Mouse (Mus musculus): Measurements from ENCODE around the gene Anapc7. TPM values are rescaled to one million over a fixed set of nuclear protein-coding genes. Genes with fewer than 3 reads are reported as not detected.
"Not testable (repeated sequence)": the region's sequence is repeated elsewhere in the genome, so short reads cannot be mapped to it uniquely, and the experiment has no call there.

Gene Anapc7
- polyA plus RNA-seq, 1 experiment from 2014 or later = 58.0 TPM

DNA sequence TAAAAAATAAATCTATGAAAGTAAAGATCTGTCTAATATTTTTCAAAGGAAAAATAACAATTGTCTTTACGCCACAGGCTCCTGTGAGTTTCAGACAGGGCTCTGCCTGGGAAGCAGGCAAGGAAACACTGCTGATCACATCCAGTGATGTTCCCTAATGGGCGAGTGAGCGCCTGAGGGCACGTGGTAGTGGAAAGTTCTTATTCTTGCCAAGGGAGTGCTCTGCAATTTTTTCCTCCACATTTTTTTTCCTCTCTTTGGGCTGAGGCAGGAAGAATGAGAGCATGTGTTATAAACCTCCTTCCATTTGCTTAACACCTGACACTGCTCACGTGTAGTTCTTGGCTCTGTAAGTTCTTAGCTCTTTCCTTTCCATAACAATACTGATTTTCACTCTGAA is 60.4 kb downstream of the Anapc7 start:
- H3K4me1 ChIP-seq = no peaks in the 10 kb centered on the region
- ATAC-seq (ENCODE audit: insufficient number of reproducible peaks, insufficient read depth, low FRiP score, low TSS enrichment) = no peak
- H3K9me3 ChIP-seq = no peaks in the 10 kb centered on the region
- H3K27ac ChIP-seq = no peak overlapping the region
- H3K4me3 ChIP-seq = no peak overlapping the region
- H3K27me3 ChIP-seq = no peaks in the 10 kb centered on the region
- no peak overlapping the region for H3K4me2 ChIP-seq (replicated peaks)
- WGBS = 89% methylated on average over 5 of the region's 5 CpGs
- no peak overlapping the region for H3K9ac ChIP-seq
- peaks cover 69% of the 10 kb centered on the region for H3K36me3 ChIP-seq

GRCm38 (mm10) chr5:122482733-122483391 is 61.4 kb downstream of the Anapc7 start:
- Histone ChIP-seq H3K9ac (no peak overlapping the region), H3K4me3 (no peak overlapping the region), H3K27me3 (no peaks in the 10 kb centered on the region), H3K36me3 (peaks cover 66% of the 10 kb centered on the region), H3K9me3 (no peaks in the 10 kb centered on the region), H3K4me2 (replicated peaks) (no peak overlapping the region), H3K4me1 (no peaks in the 10 kb centered on the region), H3K27ac (no peak overlapping the region)
- WGBS = 83% methylated on average over 6 of the region's 6 CpGs
- no peak for ATAC-seq (ENCODE audit: insufficient number of reproducible peaks, insufficient read depth, low FRiP score, low TSS enrichment)

DNA sequence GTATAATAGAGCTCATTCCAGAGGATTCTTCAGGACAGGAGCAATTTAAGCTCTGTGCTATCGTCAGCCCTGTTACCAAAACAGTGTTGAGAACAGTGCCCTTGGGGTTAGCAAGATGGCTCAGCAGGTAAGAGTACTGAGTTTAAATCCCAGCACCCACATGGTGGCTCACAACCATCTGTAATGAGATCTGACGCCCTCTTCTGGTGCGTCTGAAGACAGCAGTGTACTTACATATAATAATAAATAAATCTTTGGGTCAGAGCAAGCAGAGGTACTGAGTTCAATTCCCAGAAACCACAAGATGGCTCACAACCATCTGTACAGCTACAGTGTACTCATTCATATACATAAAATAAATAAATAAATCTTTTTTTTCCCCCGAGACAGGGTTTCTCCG is 64.8 kb downstream of the Anapc7 start:
- H3K4me3 ChIP-seq; H3K4me1 ChIP-seq; H3K27ac ChIP-seq; ATAC-seq (ENCODE audit: insufficient number of reproducible peaks, insufficient read depth, low FRiP score, low TSS enrichment); H3K27me3 ChIP-seq; H3K4me2 ChIP-seq (replicated peaks); H3K9ac ChIP-seq; H3K9me3 ChIP-seq: not testable (repeated sequence)
- peaks cover 79% of the 10 kb centered on the region for H3K36me3 ChIP-seq
- 76% methylated on average over 5 of the region's 5 CpGs for WGBS

- Histone ChIP-seq H3K27ac (no peak overlapping the region), H3K4me1 (no peaks in the 10 kb centered on the region), H3K4me3 (no peak overlapping the region), H3K36me3 (peaks cover 78% of the 10 kb centered on the region), H3K9me3 (no peaks in the 10 kb centered on the region), H3K9ac (no peak overlapping the region), H3K27me3 (no peaks in the 10 kb centered on the region), H3K4me2 (replicated peaks) (no peak overlapping the region)
- no peak for ATAC-seq (ENCODE audit: insufficient number of reproducible peaks, insufficient read depth, low FRiP score, low TSS enrichment)
- 94% methylated on average over 6 of the region's 6 CpGs for WGBS
Measured at GRCm38 (mm10) chr5:122487825-122488224, 66.3 kb downstream of the Anapc7 start.

GRCm38 (mm10) chr5:122490148-122490547 is 68.7 kb downstream of the Anapc7 start:
- no peak overlapping the region for H3K4me3 ChIP-seq
- H3K4me1 ChIP-seq = no peaks in the 10 kb centered on the region
- H3K9ac ChIP-seq = no peak overlapping the region
- H3K36me3 ChIP-seq = peaks cover 73% of the 10 kb centered on the region
- 90% methylated on average over 2 of the region's 2 CpGs for WGBS
- no peak overlapping the region for H3K4me2 ChIP-seq (replicated peaks)
- no peak for ATAC-seq (ENCODE audit: insufficient number of reproducible peaks, insufficient read depth, low FRiP score, low TSS enrichment)
- no peaks in the 10 kb centered on the region for H3K9me3 ChIP-seq
- no peak overlapping the region for H3K27ac ChIP-seq
- no peaks in the 10 kb centered on the region for H3K27me3 ChIP-seq

GRCm38 (mm10) chr5:122491385-122491784 is 69.9 kb downstream of the Anapc7 start:
- Histone ChIP-seq H3K9me3 (no peaks in the 10 kb centered on the region), H3K4me1 (no peaks in the 10 kb centered on the region), H3K9ac (no peak overlapping the region), H3K4me3 (no peak overlapping the region), H3K27me3 (no peaks in the 10 kb centered on the region), H3K36me3 (peaks cover 76% of the 10 kb centered on the region), H3K27ac (no peak overlapping the region), H3K4me2 (replicated peaks) (no peak overlapping the region)
- WGBS = 85% methylated on average over 10 of the region's 10 CpGs
- ATAC-seq (ENCODE audit: insufficient number of reproducible peaks, insufficient read depth, low FRiP score, low TSS enrichment) = no peak

- no peak overlapping the region for H3K27ac ChIP-seq
- no peak for ATAC-seq (ENCODE audit: insufficient number of reproducible peaks, insufficient read depth, low FRiP score, low TSS enrichment)
- H3K4me1 ChIP-seq = peaks cover 7% of the 10 kb centered on the region
- H3K4me3 ChIP-seq = no peak overlapping the region
- H3K36me3 ChIP-seq = peaks cover 74% of the 10 kb centered on the region
- no peak overlapping the region for H3K4me2 ChIP-seq (replicated peaks)
- no peaks in the 10 kb centered on the region for H3K9me3 ChIP-seq
- 90% methylated on average over 2 of the region's 2 CpGs for WGBS
- no peaks in the 10 kb centered on the region for H3K27me3 ChIP-seq
- no peak overlapping the region for H3K9ac ChIP-seq
Measured at GRCm38 (mm10) chr5:122493035-122493434, 71.5 kb downstream of the Anapc7 start.

GRCm38 (mm10) chr5:122494449-122494848 is 73.0 kb downstream of the Anapc7 start:
- Histone ChIP-seq H3K4me2 (replicated peaks) (no peak overlapping the region), H3K9me3 (no peaks in the 10 kb centered on the region), H3K9ac (no peak overlapping the region), H3K4me3 (no peak overlapping the region), H3K4me1 (peaks cover 17% of the 10 kb centered on the region), H3K36me3 (peaks cover 65% of the 10 kb centered on the region), H3K27ac (no peak overlapping the region), H3K27me3 (no peaks in the 10 kb centered on the region)
- no peak for ATAC-seq (ENCODE audit: insufficient number of reproducible peaks, insufficient read depth, low FRiP score, low TSS enrichment)
- WGBS = 72% methylated on average over 1 of the region's 1 CpGs

Other genes with a start within 250 kb of the Anapc7 start
- 11.7 and 13.0 TPM in 2 replicates for gene Hvcn1, start 214.9 kb upstream of the Anapc7 start, polyA plus RNA-seq (2016; fragmentation: Nextera tagmentation; extraction: Ambion mirVana)
- 5.9 and 6.5 TPM in 2 replicates for gene Tctn1, start 157.2 kb upstream of the Anapc7 start, polyA plus RNA-seq (2016; fragmentation: Nextera tagmentation; extraction: Ambion mirVana)
- 11.9 and 12.0 TPM in 2 replicates for gene Pptc7, start 137.3 kb upstream of the Anapc7 start, polyA plus RNA-seq (2016; fragmentation: Nextera tagmentation; extraction: Ambion mirVana)
- gene Rad9b, start 67.5 kb upstream of the Anapc7 start, polyA plus RNA-seq (2016; fragmentation: Nextera tagmentation; extraction: Ambion mirVana) = 17.1 and 18.7 TPM in 2 replicates
- 178 and 183 TPM in 2 replicates for gene Vps29, start 67.3 kb upstream of the Anapc7 start, polyA plus RNA-seq (2016; fragmentation: Nextera tagmentation; extraction: Ambion mirVana)
- gene Gpn3, start 49.8 kb upstream of the Anapc7 start, polyA plus RNA-seq (2016; fragmentation: Nextera tagmentation; extraction: Ambion mirVana) = 70.0 and 77.7 TPM in 2 replicates
- gene Fam216a, start 49.3 kb upstream of the Anapc7 start, polyA plus RNA-seq (2016; fragmentation: Nextera tagmentation; extraction: Ambion mirVana) = 90.5 and 99.6 TPM in 2 replicates
- 75.8 and 88.9 TPM in 2 replicates for gene Arpc3, start 29.8 kb upstream of the Anapc7 start, polyA plus RNA-seq (2016; fragmentation: Nextera tagmentation; extraction: Ambion mirVana)
- gene Atp2a2, start 80.5 kb downstream of the Anapc7 start, polyA plus RNA-seq (2016; fragmentation: Nextera tagmentation; extraction: Ambion mirVana) = 51.3 and 51.5 TPM in 2 replicates
- gene Ift81, start 192.8 kb downstream of the Anapc7 start, polyA plus RNA-seq (2016; fragmentation: Nextera tagmentation; extraction: Ambion mirVana) = 43.5 and 44.9 TPM in 2 replicates
- 0.74 and 0.96 TPM in 2 replicates for gene P2rx7, start 222.2 kb downstream of the Anapc7 start, polyA plus RNA-seq (2016; fragmentation: Nextera tagmentation; extraction: Ambion mirVana)